Mouse (Mus musculus) spleen, adult 2 months (tissue): ENCODE measurements around the gene Tmem87b. TPM values are rescaled to one million over a fixed set of nuclear protein-coding genes. Genes with fewer than 3 reads are reported as not detected.

ENCODE experiments used
- DNase-seq, 2 experiments: peaks; one replicate each; pipeline versions ENCODE4 v3.0.0 to v3.0.0-alpha.2; 2012 to 2021; ENCODE audit warnings: low spot score in 2 of 2, low read depth in 1 of 2
- H3K27ac ChIP-seq: fragments of 200-500 bp; 2 replicates; pipeline ENCODE4 v1.5.1; 2012; ENCODE audit warnings: low read length, inconsistent platforms; ENCODE audit not compliant: insufficient read depth
- H3K27me3 ChIP-seq: fragments of 200-500 bp; 2 replicates; pipeline ENCODE4 v1.6.1; 2012; ENCODE audit warnings: mild to moderate bottlenecking, moderate library complexity, low read length, inconsistent platforms; ENCODE audit not compliant: control insufficient read depth, insufficient read depth
- H3K36me3 ChIP-seq: fragments of 200-500 bp; 2 replicates; pipeline ENCODE4 v1.6.1; 2012; ENCODE audit warnings: mild to moderate bottlenecking, low read length, inconsistent platforms; ENCODE audit not compliant: control insufficient read depth, insufficient read depth
- H3K4me1 ChIP-seq: fragments of 200-500 bp; 2 replicates; pipeline ENCODE4 v1.6.1; 2011; ENCODE audit warnings: inconsistent platforms; ENCODE audit not compliant: control insufficient read depth, insufficient read depth, insufficient read length
- H3K4me3 ChIP-seq: fragments of 200-500 bp; 2 replicates; pipeline ENCODE4 v1.5.1; 2011; ENCODE audit warnings: mild to moderate bottlenecking, inconsistent platforms; ENCODE audit not compliant: insufficient read depth, insufficient read length; ENCODE audit errors: extremely low read depth
- CTCF ChIP-seq: fragments of 200-500 bp; IDR thresholded peaks from 2 replicates; pipeline ENCODE4 v1.5.1; 2011; ENCODE audit warnings: mild to moderate bottlenecking, inconsistent platforms; ENCODE audit not compliant: insufficient read depth, insufficient read length, insufficient replicate concordance; ENCODE audit errors: extremely low read depth
- POLR2A ChIP-seq: fragments of 200-500 bp; IDR thresholded peaks from 2 replicates; pipeline ENCODE4 v1.6.1; 2011; ENCODE audit warnings: low read depth, low read length, inconsistent platforms
- WGBS: fragments of 180-500 bp; shearing (Covaris S2); methylation state at CpG from one replicate; pipeline ENCODE4 v1.1.7; 2018; 5-methylcytosine and 5-hydroxymethylcytosine counted together
- polyA plus RNA-seq: library from polyadenylated mRNA; depleted of rRNA; stranded (reverse); fragments of >200 nt; gene quantifications from 2 replicates; pipeline ENCODE4 v1.2.3, GENCODE M21; 2012; rRNA removed

Gene Tmem87b
- polyA plus RNA-seq, 1 experiment, result 5.9 TPM

- no peaks in the 10 kb centered on the region for H3K27me3 ChIP-seq
- WGBS, result 83% methylated on average over 8 of the region's 8 CpGs
- DNase-seq, result no peak
- H3K36me3 ChIP-seq, result no peaks in the 10 kb centered on the region
- H3K4me3 ChIP-seq, result no peak overlapping the region
- H3K4me1 ChIP-seq, result no peaks in the 10 kb centered on the region
- H3K27ac ChIP-seq, result no peak overlapping the region
- no peak for TF ChIP-seq CTCF
- no peak for TF ChIP-seq POLR2A
These were observed 67.4 kb downstream of the Tmem87b start for GRCm38 (mm10) chr2:128885225-128885811.

- TF ChIP-seq CTCF (no peak), POLR2A (no peak)
- H3K36me3 ChIP-seq, result no peaks in the 10 kb centered on the region
- 82% methylated on average over 6 of the region's 6 CpGs for WGBS
- no peak overlapping the region for H3K4me3 ChIP-seq
- H3K27me3 ChIP-seq, result 0 out of 2 replicates have a peak, but pooled peaks cover 1% of the 10 kb centered on the region
- no peak for DNase-seq
- H3K27ac ChIP-seq, result no peak overlapping the region
- H3K4me1 ChIP-seq, result no peaks in the 10 kb centered on the region; the same call in 1 of the 2 replicates
These were observed 70.1 kb downstream of the Tmem87b start for GRCm38 (mm10) chr2:128887866-128888550.

- 92% methylated on average over 4 of the region's 4 CpGs for WGBS
These were observed 72.9 kb downstream of the Tmem87b start for GRCm38 (mm10) chr2:128890661-128891335.

GRCm38 (mm10) chr2:128892180-128892721 lies 74.3 kb downstream of the Tmem87b start:
- H3K4me3 ChIP-seq, result no peak overlapping the region
- TF ChIP-seq POLR2A (no peak), CTCF (no peak)
- H3K4me1 ChIP-seq, result no peaks in the 10 kb centered on the region; the same call in 1 of the 2 replicates
- 0 out of 2 replicates have a peak, but pooled peaks cover 1% of the 10 kb centered on the region for H3K27me3 ChIP-seq
- no peak overlapping the region for H3K27ac ChIP-seq
- H3K36me3 ChIP-seq, result no peaks in the 10 kb centered on the region
- DNase-seq, result no peak
- WGBS, result 15% methylated on average over 32 of the region's 37 CpGs

More at GRCm38 (mm10) chr2:128890661-128891335, 72.9 kb downstream of the Tmem87b start:
- Histone ChIP-seq H3K27ac (no peak overlapping the region), H3K36me3 (no peaks in the 10 kb centered on the region), H3K4me3 (no peak overlapping the region), H3K4me1 (no peaks in the 10 kb centered on the region; the same call in 1 of the 2 replicates), H3K27me3 (0 out of 2 replicates have a peak, but pooled peaks cover 1% of the 10 kb centered on the region)
- TF ChIP-seq CTCF (no peak), POLR2A (no peak)
- no peak for DNase-seq

- Histone ChIP-seq H3K36me3 (no peaks in the 10 kb centered on the region), H3K27me3 (no peaks in the 10 kb centered on the region), H3K27ac (no peak overlapping the region), H3K4me1 (no peaks in the 10 kb centered on the region), H3K4me3 (no peak overlapping the region)
- TF ChIP-seq CTCF (no peak), POLR2A (no peak)
- WGBS, result 86% methylated on average over 6 of the region's 6 CpGs
- no peak for DNase-seq
These were observed 84.9 kb downstream of the Tmem87b start for GRCm38 (mm10) chr2:128902843-128903242.

GRCm38 (mm10) chr2:128903661-128904060 lies 85.7 kb downstream of the Tmem87b start:
- Histone ChIP-seq H3K36me3 (no peaks in the 10 kb centered on the region), H3K27me3 (no peaks in the 10 kb centered on the region), H3K4me3 (no peak overlapping the region), H3K4me1 (no peaks in the 10 kb centered on the region), H3K27ac (no peak overlapping the region)
- no peak for DNase-seq
- TF ChIP-seq CTCF (no peak), POLR2A (no peak)
- 77% methylated on average over 3 of the region's 3 CpGs for WGBS

Other genes starting within 250 kb of the Tmem87b start
- gene Spdye4c, start 226.9 kb upstream of the Tmem87b start, polyA plus RNA-seq, result not detected in 2 replicates
- gene Anapc1, start 130.7 kb upstream of the Tmem87b start, polyA plus RNA-seq, result 33.2 and 36.3 TPM in 2 replicates
- gene Mertk, start 119.2 kb upstream of the Tmem87b start, polyA plus RNA-seq, result 6.9 and 9.2 TPM in 2 replicates
- gene Fbln7, start 44.9 kb downstream of the Tmem87b start, polyA plus RNA-seq, result 0.28 and 0.31 TPM in 2 replicates
- gene Zc3h8, start 126.0 kb downstream of the Tmem87b start, polyA plus RNA-seq, result 0.63 and 1.0 TPM in 2 replicates
- gene Zc3h6, start 149.3 kb downstream of the Tmem87b start, polyA plus RNA-seq, result 1.4 TPM in 2 replicates
- 2.7 and 3.1 TPM in 2 replicates for gene Gm10762, start 149.6 kb downstream of the Tmem87b start, polyA plus RNA-seq
- gene Vinac1, start 230.1 kb downstream of the Tmem87b start, polyA plus RNA-seq, result 0.01 TPM in 1 of 2 replicates, not detected in the other
- gene Ttl, start 247.8 kb downstream of the Tmem87b start, polyA plus RNA-seq, result 2.1 and 2.2 TPM in 2 replicates